Mouse (Mus musculus) lung, postnatal 14 days (tissue): ENCODE measurements around the gene Iqcf4.
"Not testable (repeated sequence)": the region's sequence is repeated elsewhere in the genome, so short reads cannot be mapped to it uniquely, and the experiment has no call there.

Source experiments
- DNase-seq: peaks from one replicate; pipeline ENCODE4 v3.0.0; 2021

The Iqcf4 gene

GRCm38 (mm10) chr9:106570896-106571295 is at the start of gene Iqcf4:
Gene Iqcf4 (minus strand): TSS chr9:106570996.
- no peak for DNase-seq

DNA sequence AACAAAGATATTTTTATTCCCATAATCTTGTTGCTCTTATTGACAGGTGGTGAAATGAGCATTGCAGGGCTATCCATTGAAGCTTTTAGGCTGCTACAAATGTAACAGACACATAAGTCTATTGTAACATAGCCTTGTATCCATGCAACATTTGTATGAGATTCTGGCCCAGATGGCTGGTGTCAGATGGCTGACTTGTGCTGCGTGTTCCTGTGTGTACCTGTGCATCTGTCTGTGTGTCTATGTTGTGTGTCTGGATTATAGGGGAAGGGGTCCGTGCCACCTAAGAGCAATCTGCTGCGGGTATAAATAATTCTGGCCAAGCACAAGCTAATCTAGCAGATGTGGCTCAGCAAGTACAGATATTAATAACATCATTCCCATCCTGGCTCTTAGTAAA is 46.7 kb upstream of the Iqcf4 start:
- DNase-seq = no peak

GRCm38 (mm10) chr9:106616306-106616705 is 45.5 kb upstream of the Iqcf4 start:
- no peak for DNase-seq

GRCm38 (mm10) chr9:106614616-106615015 is 43.8 kb upstream of the Iqcf4 start:
- no peak for DNase-seq

GRCm38 (mm10) chr9:106613951-106614350 is 43.2 kb upstream of the Iqcf4 start:
- DNase-seq = no peak

DNA sequence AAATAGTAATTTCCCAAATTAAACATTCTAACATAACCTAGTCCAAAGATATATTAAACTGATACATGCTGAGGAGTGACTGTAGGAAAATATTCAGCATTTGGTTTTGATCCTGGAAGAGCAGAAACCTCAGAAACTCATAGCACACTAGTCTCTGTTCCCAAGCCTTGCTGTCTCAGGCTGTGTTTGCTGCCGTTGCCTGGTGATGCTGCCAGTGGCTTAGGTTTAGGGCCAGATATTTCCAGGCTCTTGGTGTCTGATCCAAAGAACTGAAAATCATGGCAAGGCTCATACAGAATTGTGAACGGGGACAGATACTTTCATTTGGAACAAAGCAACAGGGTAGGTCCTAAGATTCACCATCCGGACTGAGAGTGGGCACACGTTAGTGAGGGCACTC is 39.9 kb upstream of the Iqcf4 start:
- no peak for DNase-seq

GRCm38 (mm10) chr9:106600546-106600945 is 29.8 kb upstream of the Iqcf4 start:
- DNase-seq = peak; percentile 44

GRCm38 (mm10) chr9:106598466-106598865 is 27.7 kb upstream of the Iqcf4 start:
- DNase-seq = no peak

DNA sequence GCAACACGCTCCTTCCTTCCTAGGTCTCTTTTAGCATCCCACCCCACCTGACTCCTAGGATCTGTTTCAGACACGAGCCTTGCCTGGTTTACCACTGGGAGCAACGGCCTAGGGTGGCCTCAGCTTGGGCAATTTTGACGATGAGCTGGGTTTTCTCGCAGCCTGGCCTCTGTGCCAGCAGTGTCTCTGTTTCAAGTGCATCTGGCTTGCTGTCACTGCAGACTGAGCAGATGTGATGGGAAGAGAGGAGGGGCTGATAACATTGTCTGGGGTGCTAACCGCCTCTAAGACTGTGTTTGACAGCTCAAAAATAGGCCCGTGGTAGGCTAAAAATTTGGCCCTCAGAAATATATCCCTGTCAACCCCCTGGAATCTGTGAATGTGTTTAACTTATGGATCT is 25.0 kb upstream of the Iqcf4 start:
- DNase-seq = no peak

DNA sequence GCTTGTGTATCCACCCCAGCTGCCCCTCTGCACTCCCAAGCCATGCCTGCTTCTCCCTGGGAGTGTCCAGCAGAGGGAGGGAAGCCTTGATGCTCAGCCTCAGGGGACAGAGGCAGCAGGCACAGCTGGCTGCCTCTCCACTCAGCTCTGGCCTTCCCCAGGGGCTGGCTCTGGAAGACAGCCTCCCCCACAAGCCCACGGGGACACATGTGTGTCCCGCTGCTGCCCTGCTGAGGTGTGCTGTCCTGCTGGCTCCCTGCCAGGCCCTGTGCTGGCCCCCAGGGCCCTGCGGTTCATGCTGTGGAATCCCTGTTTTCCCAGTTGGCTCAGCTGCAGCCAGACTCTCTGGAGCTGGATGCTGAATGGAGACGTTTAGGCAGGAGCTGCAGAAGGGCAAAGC is 24.6 kb upstream of the Iqcf4 start:
- DNase-seq = not testable (repeated sequence)

DNA sequence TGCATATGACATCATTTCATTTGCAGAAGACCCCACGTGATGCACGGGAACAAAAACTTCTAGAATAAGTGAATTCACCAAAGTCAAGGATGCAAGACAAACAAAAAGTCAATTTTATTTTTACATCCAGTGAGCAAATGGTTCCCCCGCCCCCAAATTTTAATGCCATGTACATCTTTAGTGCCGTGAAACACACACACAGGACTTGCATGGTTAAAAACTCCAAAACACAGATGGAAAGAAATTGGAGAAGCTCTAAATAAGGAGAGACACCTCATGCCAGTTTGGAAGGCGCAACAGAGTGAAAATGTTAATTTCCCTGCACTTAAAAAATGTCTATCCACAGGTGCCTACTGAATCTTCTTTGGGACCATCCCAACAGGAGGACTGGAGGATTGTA is 21.4 kb upstream of the Iqcf4 start:
- DNase-seq = no peak

DNA sequence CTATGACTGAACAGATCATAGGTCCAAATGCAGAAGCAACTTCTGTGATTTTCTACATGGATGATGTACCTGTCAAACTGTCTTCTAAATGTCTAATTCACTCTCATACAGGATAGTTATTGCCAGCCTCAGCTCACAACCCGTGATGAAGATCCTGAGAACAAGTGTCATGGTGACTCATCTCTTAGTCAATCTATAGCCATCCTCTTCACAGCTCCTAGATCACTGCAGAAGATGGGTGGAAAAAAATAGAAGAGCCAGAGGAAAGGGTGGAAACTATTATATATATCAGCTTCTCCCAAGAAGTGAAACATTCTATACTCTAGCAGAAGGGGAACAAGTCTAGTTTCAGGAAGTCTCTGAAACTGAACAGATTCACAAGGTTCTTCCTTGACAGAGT is 11.8 kb upstream of the Iqcf4 start:
- no peak for DNase-seq

DNA sequence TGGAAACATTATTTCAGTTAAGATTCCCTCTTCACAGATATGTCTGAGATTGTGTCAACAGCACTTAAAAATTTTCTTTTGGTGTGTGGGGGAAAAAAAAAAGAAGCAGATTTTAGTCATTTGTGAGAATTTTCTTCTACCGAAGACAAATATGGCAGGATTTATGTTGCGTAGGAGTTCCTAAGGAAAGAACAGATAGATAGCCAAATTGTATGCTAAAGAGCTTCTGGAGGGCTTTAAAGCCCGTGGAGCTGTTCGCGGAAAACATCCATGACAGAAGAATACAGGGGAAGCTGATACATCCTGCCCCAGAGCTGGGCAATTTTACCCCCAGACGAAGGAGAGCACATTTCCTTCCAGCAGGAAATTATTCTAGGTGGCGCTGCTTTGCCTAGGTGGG is 9.2 kb upstream of the Iqcf4 start:
- DNase-seq = no peak

- DNase-seq = no peak
These were observed 5.3 kb upstream of the Iqcf4 start for GRCm38 (mm10) chr9:106576112-106576511.

DNA sequence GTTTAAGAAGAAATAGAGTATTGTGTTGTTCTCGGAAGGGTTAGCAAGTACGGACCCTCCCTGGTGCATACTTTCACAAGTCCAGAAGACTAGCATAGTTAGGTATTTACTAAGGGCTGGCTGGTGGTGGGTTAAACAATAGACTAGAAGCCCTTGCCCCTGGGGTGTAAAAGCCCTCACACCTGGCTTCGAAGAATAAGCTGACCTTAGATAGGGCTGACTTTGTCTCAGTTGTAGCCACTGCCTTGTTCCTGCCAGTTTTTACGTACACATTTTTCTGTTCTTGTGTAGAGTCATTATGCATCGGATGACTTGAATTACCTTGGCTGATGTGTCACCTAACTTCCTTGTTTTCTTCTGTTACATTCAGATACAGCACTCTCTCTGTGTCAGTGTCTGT is 2.6 kb upstream of the Iqcf4 start:
- no peak for DNase-seq

GRCm38 (mm10) chr9:106572186-106572585 is 1.4 kb upstream of the Iqcf4 start:
- DNase-seq = no peak

DNA sequence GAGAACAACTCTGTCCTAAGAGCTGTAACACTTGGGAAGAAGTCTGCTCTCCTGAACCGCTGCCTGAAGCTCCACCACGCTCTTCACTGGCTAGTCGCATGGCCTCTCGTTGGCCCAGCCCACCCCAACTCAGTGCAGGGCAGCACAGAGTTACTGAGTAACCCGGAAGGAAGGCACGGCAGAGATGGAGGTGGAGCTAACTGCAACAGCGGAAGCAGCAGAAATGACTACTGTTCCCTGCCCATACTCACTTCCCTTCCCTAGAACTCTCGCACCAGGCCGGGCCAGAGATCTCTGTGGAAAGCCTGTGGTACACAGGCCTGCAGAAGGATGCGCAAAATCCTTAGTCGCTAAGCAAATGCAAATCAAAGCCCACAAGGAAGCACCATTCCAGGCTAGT is 4.4 kb downstream of the Iqcf4 start:
- DNase-seq = peak; percentile 7

DNA sequence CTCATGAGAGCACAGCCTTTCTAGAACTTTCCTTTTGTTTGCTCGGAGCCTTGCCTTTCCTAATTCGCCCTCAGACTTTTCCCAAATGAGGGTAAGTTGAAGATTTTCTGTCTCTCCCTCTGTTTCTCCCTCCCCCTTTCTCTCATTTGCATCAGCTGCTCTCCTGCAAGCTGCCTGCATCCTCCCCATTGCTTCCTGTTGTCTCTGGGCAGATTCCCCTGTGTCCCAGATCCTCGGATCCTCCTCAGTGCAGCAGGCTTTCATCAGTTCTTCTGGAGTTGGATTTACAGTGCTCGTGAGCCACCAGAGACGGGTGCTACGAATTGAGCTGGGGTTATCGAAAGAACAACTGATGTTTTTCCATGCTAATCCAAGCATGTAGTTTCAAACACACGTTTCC is 6.8 kb downstream of the Iqcf4 start:
- no peak for DNase-seq

DNA sequence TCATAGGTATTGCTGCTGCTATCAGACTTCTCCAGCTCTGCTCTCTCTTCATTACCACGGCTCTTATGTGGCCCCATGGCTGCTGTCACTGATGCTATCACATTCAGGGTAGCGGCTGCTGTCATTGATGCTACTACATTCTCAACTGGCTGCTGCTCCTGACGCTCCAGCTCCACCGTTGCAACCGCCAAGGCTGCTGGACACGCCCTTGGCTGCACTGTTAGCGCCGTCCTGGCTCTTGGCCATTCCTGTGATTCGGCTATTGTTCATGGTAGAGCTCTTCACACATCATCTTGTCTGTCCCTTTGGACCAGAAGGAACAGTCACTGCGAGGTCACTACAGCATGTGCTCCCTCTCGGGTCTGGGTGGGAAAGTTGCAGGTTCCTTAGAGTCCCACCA is 8.5 kb downstream of the Iqcf4 start:
- DNase-seq = no peak

DNA sequence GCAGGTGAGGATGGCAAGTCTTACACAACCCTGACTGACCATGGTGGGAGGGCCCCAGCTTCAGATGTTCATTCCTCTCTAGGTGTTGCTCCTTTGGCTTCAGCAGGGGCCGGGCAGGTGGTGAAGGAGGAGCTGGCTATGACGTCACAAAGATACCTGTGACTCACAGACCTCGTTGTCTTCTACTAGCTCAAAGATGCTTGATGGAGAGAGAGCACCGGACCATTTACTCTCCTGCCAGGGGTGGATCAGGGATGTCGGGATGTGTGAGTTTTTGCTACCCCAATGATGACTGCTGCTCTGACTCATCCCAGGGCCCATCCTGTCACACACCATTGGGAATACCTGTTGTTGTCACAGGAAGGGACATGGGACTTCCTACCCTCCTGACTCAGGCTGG is 9.3 kb downstream of the Iqcf4 start, which contains the start of gene Iqcf3:
Iqcf3 (minus strand) TSS at position 101 of the 400 bp plus-strand sequence.
- DNase-seq = no peak

DNA sequence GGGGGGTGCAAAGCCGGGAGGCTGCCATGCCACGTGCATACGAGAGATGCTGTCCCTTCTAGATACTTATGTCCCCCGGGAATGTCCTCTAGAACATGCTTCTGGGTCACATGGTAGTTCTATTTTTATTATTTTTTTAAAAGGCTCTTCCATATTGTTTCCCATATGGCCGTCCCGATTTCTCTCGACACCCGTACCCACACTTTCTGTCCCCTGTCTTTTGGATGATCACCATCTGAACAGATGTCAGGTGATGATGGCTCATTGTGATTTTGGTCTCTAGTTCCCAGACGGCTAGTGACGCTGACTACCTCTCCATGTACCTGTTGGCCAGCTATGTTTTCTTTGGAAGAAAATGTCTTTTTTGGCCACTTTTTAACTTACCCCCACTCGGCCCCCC is 35.8 kb downstream of the Iqcf4 start:
- no peak for DNase-seq

- DNase-seq = no peak
These were observed 36.5 kb downstream of the Iqcf4 start for GRCm38 (mm10) chr9:106534296-106534695.

- peak; percentile 5 for DNase-seq
These were observed 39.0 kb downstream of the Iqcf4 start for GRCm38 (mm10) chr9:106531833-106532232.

GRCm38 (mm10) chr9:106519909-106520308 is 50.9 kb downstream of the Iqcf4 start:
- DNase-seq = no peak

DNA sequence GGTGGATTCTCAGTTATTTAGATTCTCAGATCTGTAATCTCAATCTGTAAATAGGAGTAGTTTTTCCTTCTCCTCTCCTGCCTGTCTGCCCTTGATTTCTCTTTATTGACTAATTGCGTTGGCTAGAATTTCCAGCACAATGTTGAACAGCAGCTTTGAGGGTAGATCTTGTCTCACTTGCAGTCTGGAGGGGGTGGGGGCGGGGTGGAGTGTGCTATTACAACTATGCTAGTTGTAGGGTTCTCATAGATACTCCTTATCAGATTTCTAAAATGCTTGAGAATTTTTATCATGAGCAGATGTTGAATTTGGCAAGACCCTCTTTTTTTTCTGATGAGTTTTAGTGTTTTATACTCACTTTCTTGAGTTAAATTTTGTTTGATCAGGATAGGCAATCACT is 51.4 kb downstream of the Iqcf4 start:
- DNase-seq = no peak
